In the genomic region with DNA sequence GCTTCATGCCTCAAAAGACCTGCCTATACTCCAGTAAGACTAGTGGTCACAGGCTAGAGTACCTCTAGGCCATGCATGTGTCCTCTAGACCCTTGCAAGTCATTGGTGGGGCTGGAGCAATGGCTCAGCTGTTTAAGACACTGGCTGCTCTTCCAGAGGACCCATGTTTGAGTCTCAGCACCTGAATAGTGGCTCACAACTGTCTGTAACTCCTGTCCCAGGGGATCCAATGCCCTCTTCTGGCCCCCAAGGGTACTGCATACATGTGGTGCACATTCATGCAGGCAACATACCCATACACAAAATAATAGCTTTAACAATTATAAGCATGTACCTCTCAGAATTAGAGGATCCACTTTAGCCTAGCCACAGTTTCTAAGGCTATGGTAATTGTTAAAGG, we compare ENCODE assay signal across 20 mouse cellular contexts. TPM values are rescaled to one million over a fixed set of nuclear protein-coding genes. Genes with fewer than 3 reads are reported as not detected.
DNase-seq lines count a peak whose midpoint lies in the region; ATAC-seq and TF ChIP-seq lines count a peak whose summit lies in the region.
"Had no signal": no experiment of that assay in that cellular context is flagged by ENCODE, and none has a peak within 500 bp of the region (broad histone marks: within the 10 kb centered on the region; RNA-seq: fewer than 3 reads in every experiment).

No protein-coding gene starts in this region.

- POLR2A ChIA-PET in Patski (lab: Charles Lee), result interaction anchor here (0.6 kb wide), 1 partner anchor 28 kb away, joined by 6 read pairs; no protein-coding TSS in a partner anchor

- H3K9ac ChIP-seq in kidney, postnatal 0 days (ENCODE audit: low read depth, low read length), result no peak overlapping the region
- H3K9ac ChIP-seq: embryonic facial prominence, embryonic 15.5 days; liver, embryonic 12.5 days; midbrain, embryonic 13.5 days; neural tube, embryonic 13.5 days had no signal

- no peak overlapping the region for H3K4me2 ChIP-seq in kidney, postnatal 0 days (ENCODE audit: low read length)
- H3K4me2 ChIP-seq: embryonic facial prominence, embryonic 15.5 days; liver, embryonic 12.5 days; midbrain, embryonic 13.5 days; neural tube, embryonic 13.5 days had no signal

- H3K36me3 ChIP-seq in kidney, postnatal 0 days (ENCODE audit: insufficient read depth, low read length), result 0 out of 2 replicates have a peak, but pooled peaks cover 2% of the 10 kb centered on the region
- no peaks in the 10 kb centered on the region for H3K36me3 ChIP-seq in testis, adult 2 months (ENCODE audit: control insufficient read depth, insufficient read depth, low read length)
- peaks cover 56% of the 10 kb centered on the region for H3K36me3 ChIP-seq in embryonic facial prominence, embryonic 10.5 days (replicated peaks)

- DNase-seq in kidney, postnatal 0 days (ENCODE audit: low spot score), result no peak
- DNase-seq in kidney, postnatal 25 days, result no peak
- DNase-seq in testis, postnatal 14 days (ENCODE audit: low spot score), result no peak
- no peak for DNase-seq in Patski (ENCODE audit: low read depth, low spot score)
- peak; percentile 46 for DNase-seq in testis, postnatal 10 days (ENCODE audit: low spot score)
- no peak for DNase-seq in gastrocnemius, adult 18-20 months (ENCODE audit: low spot score)
- no peak for DNase-seq in embryonic facial prominence, embryonic 10.5 days (ENCODE audit: low spot score)
- DNase-seq: adrenal gland, postnatal 10 days; cerebellum, adult 11-12 months; cerebellum, postnatal 14 days; embryo, embryonic 11 days; gastrocnemius, postnatal 10 days; thymus, adult 2 months had no signal

- H3K4me1 ChIP-seq in kidney, postnatal 0 days (replicated peaks; ENCODE audit: insufficient read depth, low read length), result no peaks in the 10 kb centered on the region
- no peaks in the 10 kb centered on the region for H3K4me1 ChIP-seq in testis, adult 2 months (ENCODE audit: control insufficient read depth, insufficient read depth, low read length)
- peaks cover 5% of the 10 kb centered on the region; the same call in 1 of the 2 replicates for H3K4me1 ChIP-seq in embryonic facial prominence, embryonic 10.5 days
- H3K4me1 ChIP-seq: embryonic facial prominence, embryonic 15.5 days; liver, embryonic 12.5 days had no signal

- no peaks in the 10 kb centered on the region for H3K27me3 ChIP-seq in kidney, postnatal 0 days (ENCODE audit: insufficient read depth, low read length)
- H3K27me3 ChIP-seq in testis, adult 2 months (ENCODE audit: control insufficient read depth, insufficient read depth, low read length), result no peaks in the 10 kb centered on the region
- no peaks in the 10 kb centered on the region for H3K27me3 ChIP-seq in Patski
- H3K27me3 ChIP-seq in embryonic facial prominence, embryonic 10.5 days (replicated peaks; ENCODE audit: low read depth, poor library complexity, severe bottlenecking), result no peaks in the 10 kb centered on the region
- H3K27me3 ChIP-seq: embryonic facial prominence, embryonic 15.5 days; liver, embryonic 12.5 days; midbrain, embryonic 13.5 days; neural tube, embryonic 13.5 days had no signal

- H3K9me3 ChIP-seq in kidney, postnatal 0 days (replicated peaks; ENCODE audit: low read length), result no peaks in the 10 kb centered on the region
- H3K9me3 ChIP-seq in embryonic facial prominence, embryonic 10.5 days, result peaks cover 6% of the 10 kb centered on the region; the same call in 1 of the 2 replicates
- H3K9me3 ChIP-seq: embryonic facial prominence, embryonic 15.5 days; forebrain, embryonic 10.5 days; limb, embryonic 10.5 days; liver, embryonic 12.5 days; midbrain, embryonic 13.5 days; neural tube, embryonic 13.5 days had no signal

- no peak overlapping the region for H3K27ac ChIP-seq in kidney, postnatal 0 days
- H3K27ac ChIP-seq in testis, adult 2 months (ENCODE audit: control insufficient read depth, insufficient read depth, low read depth, low read length), result no peak overlapping the region
- no peak overlapping the region for H3K27ac ChIP-seq in embryonic facial prominence, embryonic 10.5 days (replicated peaks)
- H3K27ac ChIP-seq: embryonic facial prominence, embryonic 15.5 days; forebrain, embryonic 10.5 days; limb, embryonic 10.5 days; liver, embryonic 12.5 days; midbrain, embryonic 13.5 days; neural tube, embryonic 13.5 days had no signal

- in situ Hi-C loops in Patski (cut with MboI; ENCODE audit: low pct_unique_long_range_greater_than_20kb), result no loop called here

- no peak overlapping the region for H3K4me3 ChIP-seq in kidney, postnatal 0 days (replicated peaks; ENCODE audit: low read depth, low read length)
- no peak overlapping the region for H3K4me3 ChIP-seq in testis, adult 2 months (ENCODE audit: control insufficient read depth, low read depth, low read length)
- no peak overlapping the region for H3K4me3 ChIP-seq in embryonic facial prominence, embryonic 10.5 days
- H3K4me3 ChIP-seq: embryonic facial prominence, embryonic 15.5 days; forebrain, embryonic 10.5 days; limb, embryonic 10.5 days; liver, embryonic 12.5 days; midbrain, embryonic 13.5 days; neural tube, embryonic 13.5 days had no signal

- TF ChIP-seq POLR2A in testis, adult 2 months (IDR thresholded peaks at IDR 0.05; ENCODE audit: control insufficient read depth, low read depth, low read length), result no peak

- 0 out of 2 replicates have a peak, but pooled peaks have one; percentile 9 for TF ChIP-seq CTCF in kidney, postnatal 0 days (IDR thresholded peaks at IDR 0.05; ENCODE audit: low read depth)
- TF ChIP-seq CTCF in testis, adult 2 months (IDR thresholded peaks at IDR 0.05; ENCODE audit: control insufficient read depth, insufficient read depth, insufficient replicate concordance, low read depth, low read length), result peak; percentile 13; the same call in 1 of the 2 replicates
- TF ChIP-seq CTCF in Patski (IDR thresholded peaks at IDR 0.05), result peak; percentile 49

- no peak for ATAC-seq in kidney, postnatal 0 days (replicated peaks; ENCODE audit: low FRiP score, low read depth)
- no peak for ATAC-seq in Patski
- ATAC-seq: liver, embryonic 12.5 days; midbrain, embryonic 13.5 days had no signal

- CTCF ChIA-PET in Patski (lab: Charles Lee), result no interaction called here

RNA-seq across cellular contexts. Expression of a gene that starts 6.7 kb away (rescaled TPM):
- 9.2 and 9.4 TPM in 2 replicates for polyA plus RNA-seq in kidney, postnatal 0 days (2015; fragmentation: Nextera tagmentation; extraction: Ambion mirVana)
- polyA plus RNA-seq in testis, adult 2 months (2012; rRNA removed), result 2.8 and 3.0 TPM in 2 replicates
- polyA plus RNA-seq in Patski (2021), result 13.8 TPM
- total RNA-seq in gastrocnemius, adult 18-20 months (2021), result 1 to 10 TPM; 9.0 to 9.8 TPM
- polyA plus RNA-seq in embryonic facial prominence, embryonic 10.5 days (2016; fragmentation: Nextera tagmentation; extraction: Ambion mirVana), result 19.1 and 19.6 TPM in 2 replicates

RNA-seq across cellular contexts. Expression of a gene that starts 7.9 kb away (rescaled TPM):
- polyA plus RNA-seq in kidney, postnatal 0 days (2015; fragmentation: Nextera tagmentation; extraction: Ambion mirVana), result 90.6 and 98.3 TPM in 2 replicates
- polyA plus RNA-seq in testis, adult 2 months (2012; rRNA removed), result 22.6 and 25.8 TPM in 2 replicates
- 142 TPM for polyA plus RNA-seq in Patski (2021)
- total RNA-seq in gastrocnemius, adult 18-20 months (2021), result 10 to 100 TPM; 23.9 to 24.2 TPM
- polyA plus RNA-seq in embryonic facial prominence, embryonic 10.5 days (2016; fragmentation: Nextera tagmentation; extraction: Ambion mirVana), result 128 and 134 TPM in 2 replicates

RNA-seq across cellular contexts. Expression of a gene that starts 29.2 kb away (rescaled TPM):
- polyA plus RNA-seq in kidney, postnatal 0 days (2015; fragmentation: Nextera tagmentation; extraction: Ambion mirVana), result 7.5 and 7.6 TPM in 2 replicates
- polyA plus RNA-seq in testis, adult 2 months (2012; rRNA removed), result 1.1 and 1.4 TPM in 2 replicates
- 8.0 TPM for polyA plus RNA-seq in Patski (2021)
- total RNA-seq in gastrocnemius, adult 18-20 months (2021), result 1 to 10 TPM; 2.0 to 2.3 TPM
- polyA plus RNA-seq in embryonic facial prominence, embryonic 10.5 days (2016; fragmentation: Nextera tagmentation; extraction: Ambion mirVana), result 8.6 and 9.3 TPM in 2 replicates
